Mouse (Mus musculus) urinary bladder, postnatal 10 days (tissue): ENCODE results near the gene Bin2.
A peak's percentile ranks its signal among the peaks of the same experiment; 100 is the strongest.

Experiments used
- DNase-seq: peaks from one replicate; pipeline ENCODE4 v3.0.0; 2022; ENCODE audit warnings: low spot score

The Bin2 gene

DNA sequence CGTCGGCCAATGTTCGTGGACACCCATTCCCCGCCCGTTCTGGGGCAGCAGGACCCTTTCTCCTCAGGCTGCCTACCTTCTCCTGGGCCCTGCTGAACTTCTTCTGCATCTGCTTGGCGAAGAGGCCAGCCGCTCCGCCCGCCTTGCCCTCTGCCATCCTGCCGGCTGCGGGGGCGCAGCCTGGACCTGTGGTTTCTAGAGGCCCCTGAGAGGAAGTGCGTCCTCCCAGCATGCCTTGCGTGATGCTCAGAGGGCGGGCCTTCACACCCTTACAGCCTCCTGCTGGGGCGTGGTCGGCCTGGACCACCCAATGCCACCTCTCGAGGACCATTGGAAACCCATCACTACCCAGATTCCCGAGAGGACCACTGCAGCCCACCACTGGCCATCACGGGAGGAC lies at the start of gene Bin2:
Gene Bin2, minus strand, starts transcription at position 217 of the 400 bp plus-strand sequence.
- no peak for DNase-seq

DNA sequence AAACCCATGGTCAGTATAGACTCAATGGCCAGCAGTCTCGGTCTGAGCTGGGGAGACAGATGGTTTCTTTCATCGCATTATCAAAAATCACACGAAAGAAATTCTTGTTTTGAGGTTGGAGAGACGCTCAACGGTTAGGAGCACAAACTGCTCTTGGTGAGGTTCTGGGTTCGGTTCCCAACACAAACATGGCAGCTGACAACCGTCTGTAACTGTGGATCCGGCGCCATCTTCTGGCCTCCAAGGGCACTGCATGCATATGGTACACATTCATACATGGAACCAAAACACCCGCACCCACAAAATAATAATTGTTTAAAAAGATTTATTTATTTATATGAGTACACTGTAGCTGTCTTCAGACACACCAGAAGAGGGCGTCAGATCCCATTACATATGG lies 49.2 kb upstream of the Bin2 start:
- no peak for DNase-seq

DNA sequence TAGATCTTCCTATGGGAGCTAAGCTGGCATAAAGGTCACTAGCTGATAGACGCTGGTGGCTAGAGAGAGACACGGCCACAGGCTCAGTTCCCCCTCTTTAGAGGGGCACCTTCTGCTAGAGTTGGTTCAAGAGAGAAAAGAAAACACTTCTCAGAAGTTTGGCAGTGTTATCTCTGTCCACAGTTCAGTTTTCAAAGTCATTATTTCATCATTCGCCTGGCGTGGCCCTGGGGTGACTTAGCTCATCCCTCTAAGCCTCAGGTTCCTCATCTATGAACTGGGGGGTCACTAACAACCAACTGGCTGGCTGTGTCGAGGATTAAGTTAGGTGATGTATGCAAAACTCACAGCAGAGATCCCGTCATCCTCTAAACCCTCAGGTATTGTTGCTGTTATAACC lies 48.6 kb upstream of the Bin2 start:
- no peak for DNase-seq

- DNase-seq = no peak
These were observed 46.1 kb upstream of the Bin2 start for GRCm38 (mm10) chr15:100715399-100715993.

- no peak for DNase-seq
These were observed 45.1 kb upstream of the Bin2 start for GRCm38 (mm10) chr15:100714470-100714869.

DNA sequence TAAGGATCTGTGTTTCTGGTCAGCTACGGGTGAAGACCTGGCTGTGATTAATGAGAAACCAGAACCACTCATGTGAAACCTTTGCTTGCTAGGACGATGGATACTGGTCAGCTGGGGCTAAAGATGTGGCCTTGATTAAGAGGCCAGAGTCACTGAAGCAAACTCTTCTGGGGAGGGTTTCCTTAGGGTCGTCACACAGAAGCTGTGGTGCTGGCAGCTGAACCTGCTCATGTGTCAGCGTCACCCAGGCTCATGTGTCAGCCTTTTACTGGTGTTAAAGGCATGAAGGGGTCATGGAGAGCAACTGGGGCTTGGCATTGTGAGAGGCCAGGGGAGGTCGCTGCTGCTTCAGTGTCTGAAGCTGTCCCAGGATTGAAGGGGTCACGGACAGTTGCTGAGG lies 41.5 kb upstream of the Bin2 start:
- no peak for DNase-seq

GRCm38 (mm10) chr15:100708433-100709078 lies 39.2 kb upstream of the Bin2 start:
- DNase-seq = no peak

- DNase-seq = no peak
These were observed 36.9 kb upstream of the Bin2 start for GRCm38 (mm10) chr15:100706226-100706625.

DNA sequence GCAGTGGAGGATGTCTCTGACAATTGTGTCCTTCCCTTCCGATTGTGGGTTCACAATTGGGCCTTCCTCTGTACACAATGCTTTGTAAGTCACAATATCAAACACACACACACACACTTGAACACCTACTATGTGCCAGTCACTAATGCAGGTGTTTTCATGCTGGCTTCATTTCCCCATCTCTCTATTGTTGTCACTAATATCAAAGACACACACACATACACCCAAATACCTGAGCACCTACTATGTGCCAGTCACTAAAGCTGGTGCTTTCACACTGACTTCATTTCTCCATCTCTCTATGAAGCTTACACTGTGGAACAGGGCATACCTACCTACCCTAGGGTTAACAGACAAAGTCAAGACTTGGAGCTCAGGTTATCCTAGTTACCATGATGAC lies 36.0 kb upstream of the Bin2 start:
- DNase-seq = no peak

DNA sequence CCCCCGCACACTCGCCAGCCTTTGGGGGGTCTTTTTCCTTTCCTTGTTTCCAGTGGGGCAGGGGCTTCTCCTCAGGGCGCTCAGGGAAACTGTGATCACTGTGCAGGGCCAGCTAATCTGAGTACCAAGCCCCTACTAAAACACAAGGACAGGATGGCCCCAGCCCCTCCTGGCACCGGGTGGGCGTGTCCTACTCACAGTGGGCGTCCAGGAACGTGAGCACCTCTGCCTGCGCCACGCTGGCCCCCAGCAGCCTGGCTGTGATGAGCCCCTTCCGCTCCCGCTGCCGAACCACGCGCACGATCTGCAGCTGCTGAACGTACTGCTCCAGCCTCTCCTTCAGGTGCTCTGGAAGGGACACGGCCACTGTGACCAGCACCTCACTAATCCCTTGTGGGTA lies 34.6 kb upstream of the Bin2 start:
- no peak for DNase-seq

GRCm38 (mm10) chr15:100701856-100702255 lies 32.5 kb upstream of the Bin2 start:
- DNase-seq = no peak

DNA sequence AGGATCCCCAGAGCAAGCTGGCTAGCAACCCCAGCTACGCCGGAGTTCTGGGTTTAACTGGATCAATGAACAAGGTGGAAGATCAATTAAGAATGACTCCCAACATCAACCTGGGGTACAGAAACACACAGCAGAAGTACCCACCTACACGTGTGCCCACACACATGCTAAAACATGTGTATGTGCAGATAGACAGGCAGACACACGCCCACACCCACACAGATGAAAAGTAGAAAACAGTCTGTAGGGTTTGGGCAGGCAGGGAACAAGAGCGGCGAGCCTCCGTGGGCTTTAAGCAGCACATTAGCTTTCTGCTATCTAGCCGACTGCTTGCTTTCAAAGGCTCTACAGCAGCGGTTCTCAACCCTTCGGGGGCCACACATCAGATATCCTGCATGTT lies 31.8 kb upstream of the Bin2 start:
- no peak for DNase-seq

GRCm38 (mm10) chr15:100700424-100700823 lies 31.1 kb upstream of the Bin2 start:
- DNase-seq = no peak

GRCm38 (mm10) chr15:100699386-100699785 lies 30.0 kb upstream of the Bin2 start:
- no peak for DNase-seq

GRCm38 (mm10) chr15:100698078-100698477 lies 28.7 kb upstream of the Bin2 start:
- DNase-seq = no peak

DNA sequence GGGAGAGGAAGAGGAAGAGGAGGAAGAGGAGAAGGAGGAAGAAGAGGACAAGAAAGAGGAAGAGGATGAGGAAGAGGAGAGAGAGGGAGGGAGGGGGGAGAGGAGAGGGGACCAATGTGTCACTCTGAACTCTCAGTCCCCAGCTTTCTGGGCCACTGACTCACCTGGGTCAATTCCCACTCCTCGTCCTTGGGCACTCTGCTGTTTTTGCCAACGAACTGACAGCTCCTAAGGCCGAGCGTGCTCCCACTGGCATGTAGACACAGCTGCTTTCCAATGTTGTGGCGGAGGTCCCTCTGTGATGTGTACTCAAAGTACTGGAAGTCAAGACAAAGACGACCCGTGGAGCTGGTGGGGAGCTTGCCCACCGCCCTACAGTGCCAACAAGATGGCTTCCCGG lies 25.1 kb upstream of the Bin2 start:
- DNase-seq = no peak

DNA sequence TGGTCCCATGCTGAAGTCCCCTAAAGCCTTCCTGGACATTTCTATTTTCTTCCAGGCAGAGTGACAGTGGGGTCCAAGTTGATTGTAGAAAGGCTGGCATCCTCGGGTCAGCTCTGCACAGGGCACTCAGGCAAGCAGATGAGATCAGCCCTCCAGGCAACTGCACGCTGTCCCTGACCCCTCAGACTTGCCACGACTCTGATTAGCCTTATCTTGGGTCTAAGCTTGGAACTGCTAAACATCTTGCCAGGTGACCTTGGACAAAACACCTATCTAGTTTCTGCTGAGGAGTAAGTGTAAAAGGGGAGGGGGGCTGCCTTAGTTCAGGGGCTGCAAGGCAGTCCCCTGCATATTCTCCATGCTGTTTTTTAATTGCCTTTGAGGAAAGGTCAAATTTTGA lies 22.6 kb upstream of the Bin2 start:
- no peak for DNase-seq

GRCm38 (mm10) chr15:100687430-100687971 lies 18.1 kb upstream of the Bin2 start, which contains the start of gene Cela1:
Gene Cela1, minus strand, starts transcription at chr15:100687921.
- DNase-seq = no peak

GRCm38 (mm10) chr15:100686989-100687388 lies 17.6 kb upstream of the Bin2 start:
- no peak for DNase-seq

- no peak for DNase-seq
These were observed 17.1 kb upstream of the Bin2 start for GRCm38 (mm10) chr15:100686434-100686833.

- DNase-seq = no peak
These were observed 16.5 kb upstream of the Bin2 start for GRCm38 (mm10) chr15:100685849-100686248.

DNA sequence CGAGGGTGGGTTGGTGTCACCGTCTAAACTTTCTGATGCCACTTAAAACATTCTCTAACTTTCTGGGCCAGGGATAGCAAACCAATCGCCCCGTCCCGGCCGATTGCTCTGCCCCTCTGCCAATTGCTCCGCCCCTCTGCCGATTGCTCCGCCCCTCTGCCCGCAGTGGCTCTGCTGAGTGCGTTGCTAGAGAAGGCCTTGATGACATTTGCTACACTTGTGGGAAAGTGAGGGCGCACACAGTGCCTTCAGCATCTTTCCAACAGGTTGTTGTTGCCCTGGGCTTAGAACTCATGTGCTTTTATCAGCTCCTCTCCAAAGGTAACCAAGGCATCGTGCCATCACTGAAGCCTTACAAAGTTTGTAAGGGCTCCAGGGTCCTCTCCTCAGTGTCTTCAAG lies 15.9 kb upstream of the Bin2 start:
- DNase-seq = no peak

DNA sequence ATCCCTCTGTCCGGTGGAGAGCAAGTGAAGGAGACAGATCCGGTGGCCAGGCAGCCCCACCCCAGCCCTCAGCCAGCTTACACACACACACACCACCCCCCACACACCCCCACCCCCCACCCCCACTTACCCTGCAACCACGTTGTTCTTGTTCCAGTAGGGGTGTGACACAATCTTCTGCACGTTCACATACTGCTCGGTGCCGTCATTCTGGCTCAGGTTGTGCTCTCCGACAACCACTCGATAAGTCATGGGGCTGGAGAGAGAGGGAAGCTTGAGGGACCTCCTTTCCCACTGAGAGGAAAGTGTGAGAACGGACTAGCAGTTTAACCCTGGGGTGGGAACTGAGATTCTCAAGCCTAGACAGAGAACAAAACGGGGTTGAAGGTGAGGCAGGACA lies 15.1 kb upstream of the Bin2 start:
- DNase-seq = no peak

GRCm38 (mm10) chr15:100683041-100683440 lies 13.7 kb upstream of the Bin2 start:
- peak; percentile 39 for DNase-seq
